Mouse (Mus musculus) kidney, adult 2 months (tissue): ENCODE results near the gene Manba.

ENCODE experiments used
- CTCF ChIP-seq: fragments of 200-500 bp; conservative IDR thresholded peaks from 2 replicates; pipeline ENCODE4 v1.5.1; 2011; ENCODE audit warnings: low read depth, mild to moderate bottlenecking, control low read depth, low read length, moderate library complexity, mixed read lengths; ENCODE audit not compliant: insufficient read depth, insufficient read length
- POLR2A ChIP-seq: fragments of 200-500 bp; IDR thresholded peaks from one replicate; pipeline ENCODE4 v1.6.1; 2011; ENCODE audit warnings: low read depth, low read length, control low read depth

DNA sequence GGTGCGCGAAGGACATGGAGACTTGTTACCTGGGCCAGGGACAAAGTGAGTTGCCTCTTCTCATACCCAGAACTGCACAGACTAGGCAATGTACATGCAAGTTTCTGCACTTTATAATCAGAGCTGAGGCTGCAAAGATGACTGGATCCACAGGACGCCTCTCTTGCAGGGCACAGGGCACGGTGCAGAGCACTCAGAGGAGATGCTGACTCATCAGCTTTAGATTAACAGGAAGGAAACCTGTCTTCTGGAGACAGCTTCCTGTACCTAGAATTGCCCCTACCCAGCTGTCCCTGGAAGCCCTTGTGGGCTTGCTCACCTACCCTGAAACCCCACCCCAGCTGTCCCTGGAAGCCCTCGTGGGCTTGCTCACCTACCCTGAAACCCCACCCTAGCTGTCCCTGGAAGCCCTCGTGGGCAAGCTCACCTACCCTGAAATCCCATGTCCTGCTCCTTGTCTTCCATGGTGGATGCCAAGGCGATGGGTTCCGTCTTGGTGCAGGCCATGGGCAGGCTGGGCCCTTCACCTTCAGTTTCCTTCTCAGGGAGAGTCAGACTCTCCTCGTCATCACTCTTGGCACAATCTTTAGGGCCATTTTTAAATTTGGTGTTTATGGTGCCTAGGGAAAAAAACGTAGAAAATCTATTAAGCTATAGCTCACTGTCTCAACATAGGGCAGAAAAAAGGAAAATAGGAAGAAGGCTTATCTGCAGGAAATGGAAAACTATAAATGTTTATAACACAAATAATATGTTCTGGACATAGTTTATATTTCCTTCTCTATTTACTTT lies 119.4 kb downstream of the Manba start:
- TF ChIP-seq POLR2A: no peak
- TF ChIP-seq CTCF: no peak
